Mouse (Mus musculus) stomach, embryonic 16.5 days (tissue): ENCODE measurements at regions not wholly inside any gene's neighbourhood (a gene's known extent, or its start where the extent isn't known, plus 50 kb on each side); places are given as distances from the start of the nearest gene placed in this dataset.
A peak's percentile ranks its signal among the peaks of the same experiment; 100 is the strongest.

Experiments
- ATAC-seq: fragments of 200-750 bp; cut with Nextera tagmentation; 2 replicates; pipeline ENCODE4 v1.8.0; 2017; ENCODE audit warnings: moderate number of reproducible peaks, moderate TSS enrichment; ENCODE audit not compliant: insufficient read depth, low FRiP score
- H3K27ac ChIP-seq: fragments of 300-500 bp; sonication (generic); 2 replicates; pipeline ENCODE4 v1.5.1; 2014; ENCODE audit warnings: low read length
- H3K27me3 ChIP-seq: fragments of 300-500 bp; sonication (generic); 2 replicates; pipeline ENCODE4 v1.6.1; 2014; ENCODE audit warnings: low read length, control low read depth, mixed read lengths; ENCODE audit not compliant: control insufficient read depth, insufficient read depth
- H3K36me3 ChIP-seq: fragments of 300-500 bp; sonication (generic); 2 replicates; pipeline ENCODE4 v1.6.1; 2014; ENCODE audit warnings: low read length; ENCODE audit not compliant: control insufficient read depth, insufficient read depth
- H3K4me1 ChIP-seq: fragments of 300-500 bp; sonication (generic); 2 replicates; pipeline ENCODE4 v1.6.1; 2014; ENCODE audit warnings: low read length, control low read depth, mixed read lengths; ENCODE audit not compliant: control insufficient read depth, insufficient read depth
- H3K4me2 ChIP-seq: fragments of 300-500 bp; sonication (generic); 2 replicates; pipeline ENCODE4 v1.6.1; 2014; ENCODE audit warnings: low read depth, low read length, mixed read lengths
- H3K4me3 ChIP-seq: fragments of 300-500 bp; sonication (generic); replicated peaks from 2 replicates; pipeline ENCODE4 v1.5.1; 2014; ENCODE audit warnings: mild to moderate bottlenecking, low read length
- H3K9ac ChIP-seq: fragments of 300-500 bp; sonication (generic); 2 replicates; pipeline ENCODE4 v1.6.1; 2014; ENCODE audit warnings: low read length
- H3K9me3 ChIP-seq: fragments of 300-500 bp; sonication (generic); replicated peaks from 2 replicates; pipeline ENCODE4 v1.6.1; 2016; ENCODE audit warnings: low read length, control low read depth; ENCODE audit not compliant: control insufficient read depth
- WGBS: fragments of 180-500 bp; shearing (Covaris S2); extraction: QIAGEN DNeasy Blood & Tissue Kit; methylation state at CpG from one replicate; pipeline ENCODE4 v1.1.7; 2014; 5-methylcytosine and 5-hydroxymethylcytosine counted together

DNA sequence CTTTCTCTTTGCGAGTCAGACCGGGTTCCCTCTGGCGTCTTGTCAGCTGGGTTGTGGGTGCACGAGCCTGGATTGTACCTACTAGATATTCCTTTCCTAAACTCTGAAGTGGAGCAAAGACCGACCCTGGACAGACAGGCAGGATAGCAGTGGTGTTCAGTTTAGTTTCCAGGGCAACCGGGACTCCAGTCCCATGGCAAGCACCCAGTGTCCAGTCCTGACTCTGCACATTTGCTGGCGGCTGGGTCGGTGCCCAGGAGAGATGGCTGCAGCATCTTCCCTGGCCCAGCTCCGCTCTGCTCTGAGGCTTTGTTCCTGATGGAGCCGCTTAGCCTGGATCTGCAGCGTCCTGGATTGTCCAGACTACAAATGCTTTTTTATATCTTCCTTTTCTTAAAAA is 188.1 kb upstream of the Map3k1 start:
- peaks cover 7% of the 10 kb centered on the region; the same call in 1 of the 2 replicates for H3K4me1 ChIP-seq
- no peak overlapping the region for H3K4me2 ChIP-seq
- peak; percentile 34; the same call in 1 of the 2 replicates for ATAC-seq
- no peak overlapping the region for H3K27ac ChIP-seq
- no peak overlapping the region for H3K9ac ChIP-seq
- no peak overlapping the region for H3K4me3 ChIP-seq
- no peaks in the 10 kb centered on the region for H3K27me3 ChIP-seq
- no peaks in the 10 kb centered on the region for H3K9me3 ChIP-seq
- no peaks in the 10 kb centered on the region for H3K36me3 ChIP-seq
- 69% methylated on average over 11 of the region's 11 CpGs for WGBS

- no peaks in the 10 kb centered on the region for H3K27me3 ChIP-seq
- H3K4me3 ChIP-seq: no peak overlapping the region
- H3K9me3 ChIP-seq: no peaks in the 10 kb centered on the region
- no peak overlapping the region for H3K27ac ChIP-seq
- H3K36me3 ChIP-seq: no peaks in the 10 kb centered on the region
- no peak overlapping the region for H3K9ac ChIP-seq
- peaks cover 18% of the 10 kb centered on the region for H3K4me1 ChIP-seq
- H3K4me2 ChIP-seq: no peak overlapping the region
- no peak for ATAC-seq
- 81% methylated on average over 11 of the region's 11 CpGs for WGBS
These were observed 189.5 kb upstream of the Map3k1 start for GRCm38 (mm10) chr13:111997980-111998945.

GRCm38 (mm10) chr13:111999647-112000292 is 191.0 kb upstream of the Map3k1 start:
- peaks cover 25% of the 10 kb centered on the region for H3K4me1 ChIP-seq
- no peak overlapping the region for H3K9ac ChIP-seq
- WGBS: 88% methylated on average over 6 of the region's 6 CpGs
- H3K9me3 ChIP-seq: no peaks in the 10 kb centered on the region
- H3K4me3 ChIP-seq: no peak overlapping the region
- H3K27ac ChIP-seq: no peak overlapping the region
- no peaks in the 10 kb centered on the region for H3K36me3 ChIP-seq
- ATAC-seq: no peak
- H3K27me3 ChIP-seq: no peaks in the 10 kb centered on the region
- H3K4me2 ChIP-seq: no peak overlapping the region

DNA sequence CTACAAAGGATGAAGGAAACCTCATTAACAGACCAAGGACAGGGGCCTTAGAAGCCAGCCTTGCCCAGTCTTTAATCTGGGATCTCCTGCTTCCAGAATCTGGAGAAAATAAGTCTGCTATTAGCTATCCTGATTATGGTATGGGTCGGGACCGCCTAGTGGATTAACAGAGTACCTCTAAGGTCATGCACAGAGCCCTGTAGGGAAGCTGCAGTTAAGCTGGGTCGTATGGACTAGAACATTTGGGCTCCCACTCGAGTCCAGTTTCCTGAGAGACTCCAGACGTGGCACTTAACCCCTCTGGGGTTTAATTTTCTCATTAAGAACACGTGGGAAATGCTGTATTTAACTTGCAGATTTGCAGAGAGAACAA is 191.5 kb upstream of the Map3k1 start:
- 66% methylated on average over 6 of the region's 6 CpGs for WGBS
- no peak overlapping the region for H3K4me3 ChIP-seq
- H3K27me3 ChIP-seq: no peaks in the 10 kb centered on the region
- H3K9me3 ChIP-seq: no peaks in the 10 kb centered on the region
- no peak overlapping the region for H3K4me2 ChIP-seq
- H3K4me1 ChIP-seq: peaks cover 25% of the 10 kb centered on the region
- H3K36me3 ChIP-seq: no peaks in the 10 kb centered on the region
- ATAC-seq: no peak
- H3K27ac ChIP-seq: no peak overlapping the region
- H3K9ac ChIP-seq: no peak overlapping the region

- Histone ChIP-seq H3K4me3 (no peak overlapping the region), H3K4me1 (peaks cover 25% of the 10 kb centered on the region), H3K9me3 (no peaks in the 10 kb centered on the region), H3K4me2 (no peak overlapping the region), H3K9ac (no peak overlapping the region), H3K36me3 (no peaks in the 10 kb centered on the region), H3K27ac (no peak overlapping the region), H3K27me3 (no peaks in the 10 kb centered on the region)
- ATAC-seq: no peak
- WGBS: 69% methylated on average over 5 of the region's 5 CpGs
These were observed 191.9 kb upstream of the Map3k1 start for GRCm38 (mm10) chr13:112000696-112001095.

DNA sequence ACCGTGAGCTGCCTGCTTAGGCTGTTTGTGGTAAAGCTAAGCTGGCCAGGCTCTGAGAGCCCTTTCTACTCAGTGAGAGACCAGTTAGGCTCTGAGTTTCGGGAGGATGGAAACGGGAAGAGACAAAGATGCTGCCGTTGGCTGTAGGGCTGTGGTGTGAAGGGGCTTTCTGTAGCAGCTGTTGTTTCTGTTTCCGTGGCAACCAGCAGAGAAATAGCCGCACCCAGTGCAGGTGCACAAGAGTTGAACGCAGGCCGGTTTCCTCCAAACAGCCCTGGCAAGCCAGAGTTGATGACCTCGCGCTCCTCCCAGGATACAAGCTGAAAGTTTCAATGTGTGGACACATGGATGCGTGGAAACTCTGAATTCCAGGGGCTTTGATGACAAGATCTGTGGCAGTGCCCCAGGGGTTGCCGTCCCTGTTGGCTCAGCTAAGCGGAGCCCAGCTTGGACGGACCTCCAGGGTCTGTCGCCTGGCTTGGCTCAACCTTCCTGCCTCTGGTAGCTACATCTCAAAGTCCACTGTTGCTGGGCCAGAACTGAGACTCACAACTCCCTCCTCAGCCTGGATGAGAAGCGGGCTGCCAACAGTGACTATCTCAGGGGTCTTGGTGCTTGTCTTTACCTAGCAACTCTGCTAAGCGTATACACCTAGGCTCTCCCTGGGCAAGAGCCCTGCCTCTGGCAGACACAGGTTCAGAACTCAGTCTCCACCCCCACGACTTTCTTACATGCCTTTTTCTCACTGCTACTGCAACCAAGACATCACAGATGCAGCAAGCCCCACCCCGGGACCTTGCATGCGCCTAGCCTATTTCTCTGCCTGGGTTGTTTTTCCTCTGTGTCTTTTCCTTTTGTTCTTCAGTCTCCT is 192.6 kb upstream of the Map3k1 start:
- Histone ChIP-seq H3K4me3 (no peak overlapping the region), H3K9ac (no peak overlapping the region), H3K4me2 (no peak overlapping the region), H3K36me3 (no peaks in the 10 kb centered on the region), H3K9me3 (no peaks in the 10 kb centered on the region), H3K27ac (no peak overlapping the region; the same call in 1 of the 2 replicates), H3K27me3 (no peaks in the 10 kb centered on the region), H3K4me1 (peaks cover 25% of the 10 kb centered on the region)
- ATAC-seq: peak; percentile 53; the same call in 1 of the 2 replicates
- 49% methylated on average over 20 of the region's 20 CpGs for WGBS

DNA sequence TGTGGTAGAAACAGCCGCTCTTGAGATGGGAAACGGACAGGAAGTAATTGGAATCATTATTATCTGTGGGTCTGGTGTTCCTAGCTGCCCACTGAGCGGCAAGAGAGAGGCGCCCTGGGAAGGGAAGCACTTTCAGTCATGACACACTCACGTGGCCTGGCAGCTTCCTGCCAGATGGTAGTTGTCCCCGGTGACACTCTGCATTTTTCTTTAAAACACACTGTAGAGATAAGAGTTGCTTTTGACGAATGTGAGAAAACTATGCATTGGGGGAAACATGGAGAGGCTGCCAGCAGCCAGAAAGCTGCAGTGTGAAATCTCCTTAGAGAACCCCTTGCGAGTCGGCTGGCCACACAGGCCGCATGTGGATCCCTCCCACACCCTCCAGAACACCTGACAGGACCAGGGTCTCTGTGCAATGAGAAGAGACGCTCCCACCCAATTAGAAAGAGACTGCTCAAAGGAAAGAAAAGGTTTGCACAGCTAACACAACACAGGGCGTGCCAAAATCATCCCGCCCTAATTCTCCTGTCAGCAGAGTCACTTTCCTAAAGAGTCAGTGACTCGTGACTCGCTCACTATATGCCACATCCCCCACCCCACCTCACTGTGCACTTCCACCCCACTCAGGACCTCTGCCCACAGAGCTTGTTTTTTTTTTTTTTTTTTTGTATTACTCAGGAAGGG is 194.0 kb upstream of the Map3k1 start:
- Histone ChIP-seq H3K4me1 (peaks cover 32% of the 10 kb centered on the region), H3K27ac (peak overlapping the region; percentile 48; the same call in 1 of the 2 replicates), H3K9ac (0 out of 2 replicates have a peak overlapping the region, but pooled peaks have one; percentile 10), H3K9me3 (no peaks in the 10 kb centered on the region), H3K4me2 (no peak overlapping the region), H3K4me3 (no peak overlapping the region), H3K27me3 (no peaks in the 10 kb centered on the region), H3K36me3 (no peaks in the 10 kb centered on the region)
- 29% methylated on average over 15 of the region's 15 CpGs for WGBS
- ATAC-seq: no peak

DNA sequence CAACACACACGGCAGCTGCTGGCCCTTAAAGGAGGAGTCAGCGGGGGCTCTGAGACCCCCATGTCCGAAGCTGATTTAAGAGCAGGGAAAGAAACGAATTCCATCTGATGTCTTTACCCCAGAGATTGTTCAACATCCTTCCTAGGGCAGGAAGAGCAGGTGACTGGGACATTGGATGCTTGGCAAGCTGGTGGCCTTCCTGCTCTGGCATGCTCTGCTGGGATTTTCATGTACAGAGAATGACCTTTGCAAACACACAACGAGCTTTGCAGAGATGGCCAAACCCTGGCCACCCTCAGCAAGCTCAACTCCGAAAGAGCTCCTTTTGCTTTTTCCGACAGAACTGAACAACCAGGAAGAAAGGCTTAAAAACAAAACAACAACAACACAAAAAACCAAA is 194.7 kb upstream of the Map3k1 start:
- no peak overlapping the region for H3K4me2 ChIP-seq

More for the DNA sequence above, 194.7 kb upstream of the Map3k1 start:
- Histone ChIP-seq H3K27me3 (no peaks in the 10 kb centered on the region), H3K4me1 (peaks cover 32% of the 10 kb centered on the region), H3K27ac (no peak overlapping the region), H3K9me3 (no peaks in the 10 kb centered on the region), H3K4me3 (no peak overlapping the region), H3K9ac (no peak overlapping the region), H3K36me3 (no peaks in the 10 kb centered on the region)
- ATAC-seq: no peak
- 67% methylated on average over 7 of the region's 7 CpGs for WGBS
